Mouse (Mus musculus) kidney, postnatal 14 days (tissue): ENCODE measurements around the gene Carm1.
A peak's percentile ranks its signal among the peaks of the same experiment; 100 is the strongest.
"Not testable (repeated sequence)": the region's sequence is repeated elsewhere in the genome, so short reads cannot be mapped to it uniquely, and the experiment has no call there.

ENCODE experiments used
- DNase-seq: peaks from one replicate; pipeline ENCODE4 v3.0.0; 2022; ENCODE audit warnings: mixed read lengths

The Carm1 gene

DNA sequence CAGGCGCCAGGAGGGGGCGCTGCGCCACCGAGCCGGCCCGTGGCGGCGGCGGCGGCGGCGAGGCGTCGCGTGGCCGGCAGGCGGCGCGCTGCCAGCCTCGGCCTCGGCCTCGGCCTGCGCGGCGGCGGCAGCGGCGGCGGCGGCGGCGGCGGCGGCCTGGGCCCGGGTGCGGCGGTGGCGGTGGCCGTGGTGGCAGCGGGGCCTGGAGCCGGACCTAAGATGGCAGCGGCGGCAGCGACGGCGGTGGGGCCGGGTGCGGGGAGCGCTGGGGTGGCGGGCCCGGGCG lies at the start of gene Carm1:
Carm1 (plus strand) TSS at position 106 of the 286 bp plus-strand sequence.
- DNase-seq: no peak

DNA sequence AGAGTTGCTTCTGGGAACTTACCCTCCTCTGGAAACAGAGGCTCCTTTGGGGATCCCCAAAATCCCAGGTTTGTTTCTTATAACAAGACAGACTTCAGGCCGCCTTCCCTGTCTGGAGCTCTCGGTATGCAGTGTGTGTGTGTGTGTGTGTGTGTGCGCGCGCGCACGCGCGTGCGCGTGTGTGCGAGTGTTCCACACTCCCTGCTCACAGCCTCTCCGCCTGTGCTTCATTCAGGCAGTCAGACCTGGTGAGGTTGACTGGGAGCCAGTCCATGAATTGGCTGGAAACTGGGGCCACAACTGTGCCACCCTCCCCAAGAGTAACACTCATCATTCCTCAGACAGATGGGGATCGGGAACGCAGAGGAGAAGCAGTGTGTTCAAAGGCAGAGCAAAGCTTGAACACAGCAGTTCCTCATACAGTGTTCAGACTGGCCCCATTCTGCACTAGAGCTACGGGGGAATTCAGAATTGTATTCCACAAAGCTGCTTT lies 49.6 kb upstream of the Carm1 start:
- no peak for DNase-seq

DNA sequence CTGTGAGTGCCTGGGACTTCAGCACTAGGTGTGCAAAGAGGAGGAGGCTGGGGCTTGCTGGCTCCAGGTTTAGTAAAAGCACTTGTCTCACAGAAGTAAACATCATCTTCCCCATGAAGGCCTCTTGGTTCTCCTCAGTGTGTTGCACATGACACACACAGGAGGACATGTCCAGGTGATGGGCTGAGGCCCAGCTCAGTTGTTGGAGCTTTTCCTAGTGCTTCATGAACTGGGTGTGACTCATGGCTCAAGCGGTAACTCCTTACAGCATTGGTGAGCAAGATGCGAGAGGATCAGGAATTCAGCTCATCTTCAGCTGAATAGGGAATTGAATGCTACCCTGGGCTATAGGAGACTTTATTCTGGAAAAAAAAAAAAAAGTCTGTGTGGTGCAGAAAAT lies 49.0 kb upstream of the Carm1 start:
- no peak for DNase-seq

DNA sequence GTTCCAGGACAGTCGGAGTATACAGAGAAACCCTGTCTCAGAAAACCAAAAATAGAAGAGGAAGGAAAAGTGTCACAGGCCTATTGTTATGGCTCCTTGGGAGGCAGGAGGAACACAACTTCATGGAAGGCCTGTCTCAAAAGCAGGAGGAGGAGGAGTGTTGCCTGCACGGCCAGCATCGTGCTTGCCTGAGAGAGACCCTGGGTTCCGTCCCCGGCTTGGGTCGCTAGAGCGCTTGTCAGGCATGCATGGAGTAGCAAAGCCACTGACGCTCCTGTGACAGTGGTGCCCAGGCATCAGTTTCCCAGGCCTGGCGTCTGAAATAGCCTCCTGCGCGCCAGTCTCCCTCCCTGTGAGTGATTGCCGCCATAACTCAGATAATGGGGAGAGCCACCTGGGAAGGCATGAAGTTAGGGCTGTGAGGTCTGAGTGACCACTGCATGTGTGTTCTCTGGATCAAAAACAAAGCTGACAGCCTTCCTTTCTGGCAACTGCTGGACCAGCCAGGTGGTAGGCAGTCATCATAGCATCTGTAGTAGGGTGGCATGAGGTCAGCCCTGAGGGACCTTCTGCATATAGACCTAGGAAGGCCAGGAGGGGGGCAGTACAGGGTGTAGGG lies 48.3 kb upstream of the Carm1 start:
- DNase-seq: no peak

DNA sequence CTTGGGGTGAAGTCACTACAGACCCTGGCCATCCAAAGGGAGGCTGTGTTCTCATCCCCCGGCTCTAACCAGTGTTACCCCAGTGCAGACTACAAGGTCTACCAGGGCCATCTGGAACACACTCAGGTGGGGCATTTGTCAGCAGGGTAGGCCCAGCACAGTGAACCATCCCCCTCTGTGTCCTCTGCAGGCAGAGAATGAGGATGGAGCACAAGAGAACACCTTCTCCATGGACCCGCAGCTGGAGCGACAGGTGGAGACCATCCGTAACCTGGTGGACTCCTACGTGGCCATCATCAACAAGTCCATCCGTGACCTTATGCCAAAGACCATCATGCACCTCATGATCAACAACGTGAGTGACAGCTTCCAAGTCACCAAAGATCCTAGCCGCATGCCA lies 43.3 kb upstream of the Carm1 start:
- no peak for DNase-seq

DNA sequence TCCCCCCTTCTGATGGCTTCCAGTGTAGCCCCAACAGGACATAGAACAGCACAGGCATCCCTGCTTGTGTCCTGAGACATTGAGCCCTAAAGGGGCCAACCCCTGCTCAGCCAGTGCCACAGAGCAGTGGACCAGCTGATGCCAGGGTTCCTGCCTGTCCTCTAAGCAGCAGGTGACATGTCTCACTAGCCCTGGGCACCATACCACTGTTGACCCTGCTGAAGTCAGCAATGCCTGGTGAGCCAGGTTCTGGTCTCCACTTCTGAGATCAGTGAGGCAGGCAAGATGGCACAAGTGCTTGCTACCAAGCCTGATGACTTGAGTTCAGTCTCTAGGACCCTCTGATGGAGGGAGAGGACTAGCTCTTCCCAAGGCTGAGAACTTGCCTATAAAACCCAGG lies 40.9 kb upstream of the Carm1 start:
- DNase-seq: no peak

DNA sequence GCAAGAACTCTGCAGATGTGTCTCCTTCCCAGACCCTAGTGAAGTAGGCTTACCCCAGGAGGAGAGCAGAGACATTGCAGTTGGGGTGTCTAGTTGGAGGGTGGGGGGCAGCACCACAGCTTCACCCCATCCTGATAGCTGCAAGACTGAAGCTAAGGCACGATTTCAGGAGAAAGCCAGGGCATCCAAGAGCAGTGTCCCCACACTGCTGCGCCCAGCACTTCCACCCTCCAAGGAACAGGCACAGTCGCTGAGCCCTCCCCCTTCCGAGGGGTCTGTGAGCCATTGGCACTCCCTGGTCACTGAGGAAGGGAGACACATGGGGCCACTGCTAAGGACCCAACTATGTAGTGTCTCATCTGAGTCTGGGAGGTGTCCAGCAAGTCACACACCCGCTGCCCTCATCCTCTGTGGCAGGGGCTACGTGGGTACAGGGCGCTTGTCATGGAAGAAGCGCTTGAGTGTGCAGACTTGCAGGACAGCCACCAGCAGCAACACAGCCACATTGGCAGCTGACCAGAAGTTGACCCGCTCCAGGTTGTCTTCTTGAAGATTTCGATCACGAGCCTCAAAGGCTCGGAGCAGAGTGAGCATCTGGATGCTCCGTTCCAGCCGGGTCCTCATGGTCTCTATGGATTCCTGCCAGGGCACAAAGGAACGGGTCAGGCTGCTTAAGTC lies 38.8 kb upstream of the Carm1 start:
- DNase-seq: no peak

DNA sequence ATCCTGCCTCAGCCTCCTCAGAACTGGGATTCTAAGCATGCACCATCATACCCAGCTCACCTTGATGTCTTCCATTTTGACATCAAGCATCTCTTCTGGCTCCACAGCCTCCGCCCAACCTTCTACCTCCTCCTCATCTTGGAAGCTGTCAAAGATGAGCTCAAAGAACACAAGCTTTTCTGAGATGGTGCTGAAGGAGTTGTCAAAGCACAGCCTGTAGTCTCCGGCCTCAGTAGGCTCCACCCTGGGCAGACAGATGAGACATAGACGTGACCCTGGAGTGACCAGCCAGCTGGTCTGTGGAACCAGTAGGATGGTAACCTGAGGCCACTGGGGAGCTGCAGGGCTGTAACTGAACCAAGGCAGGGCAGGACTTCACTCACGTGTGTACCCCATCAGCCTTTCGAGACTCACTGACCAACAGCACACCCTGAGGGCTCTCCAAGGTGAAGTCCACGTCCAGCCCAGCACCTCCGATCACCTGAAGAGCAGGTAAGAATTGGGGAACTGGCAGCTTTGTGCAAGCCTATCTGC lies 37.8 kb upstream of the Carm1 start:
- no peak for DNase-seq

DNA sequence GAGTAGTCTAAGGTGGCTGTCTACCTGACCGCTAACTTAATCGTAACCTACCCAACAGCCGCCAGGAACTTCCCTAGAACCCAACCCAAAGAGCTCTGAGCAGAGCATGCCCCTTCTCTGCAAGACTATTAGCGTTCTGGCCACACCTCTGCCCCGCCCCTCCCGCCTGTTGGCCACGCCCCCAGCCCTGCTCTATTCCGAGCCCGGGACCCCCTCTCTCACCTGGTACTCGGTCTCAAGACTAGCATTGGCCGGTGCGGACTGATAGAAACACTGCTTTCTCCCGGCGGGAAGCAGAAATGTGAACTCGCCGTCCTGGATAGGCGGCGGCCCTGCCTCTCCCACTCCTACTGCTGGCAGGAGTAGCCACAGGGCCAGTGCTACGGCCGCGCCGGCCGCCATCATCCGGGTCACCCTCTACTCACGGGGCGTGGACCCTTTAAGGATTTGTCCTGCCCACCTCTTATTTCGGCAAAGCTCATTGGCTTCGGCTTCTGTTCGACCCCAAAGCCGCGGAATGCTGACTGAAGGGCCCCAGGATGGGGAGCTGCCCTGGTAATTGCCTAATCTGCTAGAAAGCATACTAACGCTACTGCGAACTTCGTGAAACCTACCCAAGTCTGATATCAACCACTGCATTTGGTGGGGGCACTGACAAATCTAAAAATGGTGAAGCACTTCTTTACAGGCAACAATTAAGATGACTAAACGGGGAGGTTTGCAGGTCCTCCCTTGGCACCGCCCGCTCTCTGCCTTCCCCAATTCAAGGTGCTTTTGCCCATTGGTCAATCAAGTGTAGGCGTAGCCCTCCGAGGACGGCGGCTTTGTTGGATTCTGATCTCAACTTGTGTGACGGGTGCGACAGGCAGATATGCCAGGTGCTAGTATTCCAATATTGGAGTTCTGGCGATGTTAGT lies 36.7 kb upstream of the Carm1 start, which contains the start of gene Tmed1:
Tmed1 (minus strand) TSS at position 481 of the 917 bp plus-strand sequence.
- peak; percentile 96 for DNase-seq

DNA sequence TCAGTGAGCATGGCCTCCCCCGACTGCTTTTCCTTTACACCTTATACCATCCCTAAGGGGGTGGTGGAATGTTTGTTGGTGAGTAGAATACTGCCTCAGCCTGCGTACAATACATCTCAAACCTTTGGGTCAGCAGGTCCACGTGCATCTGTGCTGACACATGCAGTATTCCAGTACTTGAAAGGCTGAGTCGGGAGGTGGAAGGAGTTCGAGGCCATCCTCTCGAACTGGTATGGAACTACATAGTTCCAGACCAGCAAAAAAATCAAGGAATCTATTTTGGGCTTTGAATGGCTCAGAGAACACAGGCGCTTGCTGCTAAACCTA lies 36.0 kb upstream of the Carm1 start:
- no peak for DNase-seq

DNA sequence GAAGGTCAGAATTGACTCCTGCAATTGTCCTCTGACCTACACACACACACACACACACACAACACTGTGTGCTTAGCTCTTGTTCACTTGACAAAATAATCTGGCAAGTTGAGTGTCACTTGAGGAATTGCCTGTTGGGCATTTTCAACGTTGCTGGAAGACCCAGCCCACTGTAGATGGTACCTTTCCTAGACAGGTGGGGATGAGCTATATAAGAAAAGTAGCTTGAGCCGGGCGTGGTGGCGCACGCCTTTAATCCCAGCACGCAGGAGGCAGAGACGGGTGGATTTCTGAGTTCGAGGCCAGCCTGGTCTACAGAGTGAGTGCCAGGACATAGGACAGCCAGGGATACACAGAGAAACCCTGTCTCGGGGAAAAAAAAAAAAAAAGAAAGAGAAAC lies 35.6 kb upstream of the Carm1 start:
- DNase-seq: no peak

DNA sequence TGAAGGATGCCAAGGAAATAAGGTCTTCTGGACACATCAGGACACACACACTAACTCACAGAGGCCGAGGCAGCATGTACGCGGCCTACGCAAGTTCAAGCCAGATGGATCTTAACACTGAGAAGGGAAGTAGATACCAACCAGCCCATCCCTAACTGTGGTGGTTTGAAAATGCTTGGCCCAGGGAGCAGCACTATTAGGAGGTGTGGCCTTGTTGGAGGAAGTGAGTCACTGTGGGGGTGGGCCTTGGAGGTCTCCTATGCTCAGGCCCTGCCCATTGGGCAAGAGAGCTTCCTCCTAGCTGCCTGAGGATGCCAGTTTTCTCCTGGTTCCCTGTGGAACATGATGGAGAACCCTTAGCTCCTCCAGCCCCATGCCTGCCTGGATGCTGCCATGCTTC lies 33.2 kb upstream of the Carm1 start:
- no peak for DNase-seq

DNA sequence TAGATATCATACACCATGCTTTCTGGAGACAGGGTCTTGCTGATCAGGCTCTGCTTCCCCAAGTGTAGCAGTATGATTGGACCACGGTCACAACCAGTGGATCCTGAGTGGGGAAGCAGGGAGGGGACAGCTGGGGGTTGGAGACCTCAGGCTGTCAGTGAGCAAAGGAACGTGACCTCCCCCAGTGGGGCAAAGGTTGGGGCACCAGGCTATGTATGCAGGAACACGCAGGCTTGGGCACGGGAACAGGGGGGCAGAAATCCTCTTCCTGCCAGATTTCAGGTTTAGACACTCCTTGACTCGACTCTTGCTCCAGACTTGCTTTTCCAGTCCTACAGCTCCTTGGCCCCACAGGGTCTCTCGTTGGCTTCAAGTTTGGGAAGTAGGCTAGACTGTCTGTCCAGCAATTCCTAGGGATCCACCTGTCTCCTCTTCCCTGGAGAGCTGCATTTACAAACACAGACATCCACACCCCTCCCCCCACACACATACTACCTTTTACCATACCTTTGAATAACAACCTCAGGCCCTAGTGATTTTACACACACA lies 28.7 kb upstream of the Carm1 start:
- DNase-seq: no peak

DNA sequence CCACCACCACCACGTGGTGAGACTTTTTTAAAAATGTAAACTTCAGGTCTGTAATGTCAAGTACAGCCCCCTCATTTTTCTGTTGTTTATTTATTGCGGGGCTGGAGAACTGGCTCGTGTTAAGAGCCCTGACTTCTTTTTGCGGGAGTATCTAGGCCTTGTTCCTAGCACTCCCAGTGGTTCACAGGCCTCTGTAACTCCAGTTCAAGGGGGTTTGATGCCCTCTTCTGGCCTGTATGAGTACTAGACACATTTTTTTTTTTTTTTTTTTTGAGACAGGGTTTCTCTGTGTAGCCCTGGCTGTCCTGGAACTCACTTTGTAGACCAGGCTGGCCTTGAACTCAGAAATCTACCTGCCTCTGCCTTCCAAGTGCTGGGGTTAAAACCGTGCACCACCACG lies 28.0 kb upstream of the Carm1 start:
- DNase-seq: not testable (repeated sequence)

DNA sequence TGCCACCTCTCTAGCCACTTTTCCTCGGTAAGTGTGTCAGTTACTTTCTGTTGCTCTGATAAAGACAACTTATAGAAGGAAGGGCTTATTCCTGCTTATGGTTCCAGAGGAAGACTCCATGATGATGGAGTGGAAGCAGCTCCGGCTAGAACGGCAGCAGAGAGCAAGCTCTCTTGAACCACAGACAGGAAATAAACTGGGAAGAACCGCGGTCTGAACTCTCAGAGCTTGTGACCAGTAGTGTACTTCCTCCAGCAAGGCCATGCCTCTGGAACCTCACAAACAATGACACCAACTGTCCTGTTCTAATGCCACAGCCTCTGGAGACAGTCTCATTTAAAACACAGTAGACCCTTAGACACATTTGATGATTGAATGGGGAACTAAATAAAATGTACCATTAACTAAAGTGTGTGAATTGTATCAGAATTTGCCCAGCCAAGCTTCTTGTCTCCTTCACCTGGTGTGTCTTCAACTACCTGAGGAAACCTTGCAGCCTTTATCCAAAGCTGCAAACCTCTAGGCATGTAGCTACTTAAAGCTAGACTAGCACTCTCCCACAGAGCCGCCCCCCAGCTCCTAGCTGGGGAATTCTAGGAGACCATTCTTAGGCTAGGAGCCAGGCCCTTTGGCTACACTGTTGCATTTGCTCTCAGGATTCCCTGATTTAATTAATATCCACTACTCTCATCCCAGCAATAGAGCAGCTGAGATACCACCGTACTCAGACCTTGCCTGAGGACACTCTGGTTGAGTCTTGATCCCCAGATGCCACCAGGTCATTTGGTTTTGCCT lies 21.4 kb upstream of the Carm1 start:
- DNase-seq: no peak

DNA sequence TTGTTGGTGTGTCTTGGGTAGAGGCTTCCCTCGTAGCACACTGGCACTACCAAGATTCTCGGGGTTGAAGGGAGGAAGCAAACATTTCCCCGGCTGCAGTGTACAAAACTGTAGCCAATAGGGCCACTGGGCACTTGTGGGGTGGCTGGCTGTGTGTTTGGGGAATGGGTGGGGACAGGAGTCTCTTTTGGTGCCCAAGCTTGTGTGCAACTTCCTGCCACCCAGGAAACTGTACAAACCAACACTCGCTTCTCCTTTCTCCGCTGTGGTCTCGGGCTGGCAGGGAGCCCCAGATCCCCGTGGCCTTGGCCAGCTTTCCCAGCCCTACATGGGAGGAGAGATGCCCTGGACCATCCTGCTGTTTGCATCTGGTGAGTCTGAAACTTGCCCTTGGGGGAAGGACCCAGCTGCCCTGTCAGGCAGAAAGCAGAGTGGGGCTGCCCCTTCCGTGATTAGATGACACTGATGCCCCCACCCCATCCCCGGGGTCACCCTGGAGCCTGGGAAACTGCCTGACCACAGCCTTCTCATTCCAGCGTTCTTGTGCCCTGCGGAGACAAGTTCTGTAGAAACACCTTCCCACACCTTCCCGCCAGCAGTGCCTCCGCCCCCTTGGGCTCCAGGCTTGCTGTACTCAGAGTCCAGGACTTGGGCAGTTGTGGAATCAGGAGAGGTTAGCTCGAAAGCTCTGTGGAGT lies 20.6 kb upstream of the Carm1 start, which contains the start of gene AB124611:
AB124611 (plus strand) TSS at position 240 of the 697 bp plus-strand sequence.
- DNase-seq: no peak

DNA sequence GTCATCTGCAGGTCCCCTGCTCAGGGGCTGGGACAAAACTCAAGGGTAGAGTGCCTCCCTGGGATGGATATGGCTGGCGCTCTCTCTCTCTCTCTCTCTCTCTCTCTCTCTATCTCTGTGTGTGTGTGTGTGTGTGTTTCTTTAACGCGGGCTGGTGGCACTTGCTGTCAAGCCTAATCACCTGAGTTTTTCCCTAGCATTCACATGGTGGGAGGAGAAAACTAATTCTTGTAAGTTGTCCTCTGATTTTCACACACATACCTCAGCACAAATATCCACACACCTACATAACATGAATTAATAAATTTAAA lies 20.1 kb upstream of the Carm1 start:
- no peak for DNase-seq

DNA sequence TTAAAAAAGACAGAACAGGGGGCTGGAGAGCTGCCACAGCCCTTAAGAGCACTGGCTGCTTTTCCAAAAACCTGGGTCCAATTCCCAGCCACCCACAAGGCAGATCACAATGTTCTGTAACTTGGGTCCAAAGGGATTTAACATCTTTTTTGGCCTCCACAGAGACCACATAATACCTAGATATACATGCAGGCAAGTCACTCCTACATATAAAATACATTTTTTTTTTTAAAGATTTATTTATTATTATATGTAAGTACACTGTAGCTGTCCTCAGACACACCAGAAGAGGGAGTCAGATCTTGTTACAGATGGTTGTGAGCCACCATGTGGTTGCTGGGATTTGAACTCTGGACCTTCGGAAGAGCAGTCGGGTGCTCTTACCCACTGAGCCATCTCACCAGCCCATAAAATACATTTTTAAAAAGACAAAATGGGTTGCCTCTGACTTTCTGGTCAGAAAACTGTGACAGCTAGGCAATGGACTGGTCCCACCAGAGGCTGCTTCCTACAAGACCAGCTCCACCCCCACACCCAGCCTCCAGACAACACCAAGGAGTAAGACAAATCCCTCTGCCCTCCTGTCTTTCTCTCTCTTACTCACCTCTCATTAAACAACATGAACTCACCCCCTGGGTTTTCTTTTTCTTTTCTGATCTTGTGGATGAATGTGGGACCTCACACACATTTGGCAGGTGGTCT lies 19.4 kb upstream of the Carm1 start:
- no peak for DNase-seq

DNA sequence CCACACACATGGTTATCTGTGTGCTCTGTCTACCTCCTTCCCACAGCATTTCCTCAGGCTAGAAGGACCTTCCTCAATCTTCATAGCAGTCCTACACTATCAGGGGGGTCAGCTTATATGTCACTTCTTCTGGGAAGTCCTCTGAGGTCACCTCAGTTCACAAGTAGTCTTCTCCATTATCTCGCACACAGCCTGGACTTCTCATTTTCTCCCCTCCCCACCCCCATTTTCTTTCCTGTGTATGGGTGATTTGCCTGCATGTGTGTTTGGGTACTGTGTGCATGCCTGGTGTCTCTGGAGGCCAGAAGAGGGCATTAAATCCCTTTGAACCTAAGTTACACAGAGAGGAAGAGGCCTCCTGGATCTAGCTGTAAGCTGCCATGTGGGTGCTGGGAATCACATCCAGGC lies 18.8 kb upstream of the Carm1 start:
- no peak for DNase-seq

DNA sequence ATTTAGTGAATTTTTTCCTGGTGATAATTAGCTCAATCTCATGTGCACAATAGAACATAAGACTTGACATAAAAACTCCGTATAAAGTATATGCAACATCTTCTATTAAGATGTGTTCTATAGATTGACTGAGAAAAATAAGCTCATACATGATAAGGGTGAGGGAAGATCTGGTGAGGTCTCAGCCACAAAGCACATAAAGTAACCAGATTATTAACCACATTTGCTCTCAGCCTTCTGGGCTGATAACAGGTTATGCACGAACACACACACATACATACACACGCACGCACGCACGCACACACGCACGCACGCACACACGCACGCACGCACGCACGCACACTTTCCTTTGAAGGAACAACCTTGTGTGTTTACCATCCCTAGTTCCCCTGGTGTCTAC lies 10.2 kb upstream of the Carm1 start:
- no peak for DNase-seq

DNA sequence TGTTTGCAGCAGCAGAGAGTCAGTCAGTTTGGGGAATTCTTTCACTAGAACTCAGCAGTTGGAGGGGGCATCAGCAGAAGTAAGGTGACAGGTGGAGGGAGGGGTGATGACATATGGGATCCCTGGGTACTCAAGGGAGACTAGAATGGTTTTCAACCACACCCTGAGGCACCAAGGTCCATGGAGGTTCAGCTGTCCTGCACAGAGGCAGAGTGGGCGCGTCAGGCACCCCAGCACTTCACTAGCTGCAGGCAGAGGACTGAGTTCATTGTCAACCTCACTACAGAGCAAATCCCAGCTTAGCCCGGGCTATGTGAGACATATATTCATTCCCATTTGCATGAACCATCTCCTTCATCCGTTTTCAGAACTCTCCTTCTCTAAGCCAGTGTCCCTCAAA lies 9.7 kb upstream of the Carm1 start:
- DNase-seq: no peak
